Mouse (Mus musculus) thymus, adult 2 months (tissue): ENCODE results near the gene Crb1.

ENCODE experiments used
- CTCF ChIP-seq: fragments of 200-500 bp; IDR thresholded peaks from 2 replicates; pipeline ENCODE4 v1.5.1; 2012; ENCODE audit warnings: mild to moderate bottlenecking, control low read depth, low read length, moderate library complexity, borderline replicate concordance; ENCODE audit not compliant: control insufficient read depth, poor library complexity, insufficient read depth; ENCODE audit errors: extremely low read depth
- POLR2A ChIP-seq: fragments of 200-500 bp; IDR thresholded peaks from 2 replicates; pipeline ENCODE4 v1.6.1; 2012; ENCODE audit warnings: mild to moderate bottlenecking, low read length, control low read depth, moderate library complexity; ENCODE audit not compliant: control insufficient read depth, poor library complexity, insufficient read depth; ENCODE audit errors: extremely low read depth

- TF ChIP-seq POLR2A (no peak), CTCF (no peak)
Observed at GRCm38 (mm10) chr1:139325378-139325777, 51.5 kb downstream of the Crb1 start.
